Mouse (Mus musculus): ENCODE data around the gene Tnfrsf26.

GRCm38 (mm10) chr7:143666427-143667311 is 38.1 kb upstream of the Tnfrsf26 start:
- TF ChIP-seq CTCF (IDR thresholded peaks at IDR 0.05; ENCODE audit: low read depth) (no peak), EP300 (IDR thresholded peaks at IDR 0.05; ENCODE audit: low read depth) (no peak)
